Mouse (Mus musculus): ENCODE measurements around the gene Hoxd11.

Gene Hoxd11

DNA sequence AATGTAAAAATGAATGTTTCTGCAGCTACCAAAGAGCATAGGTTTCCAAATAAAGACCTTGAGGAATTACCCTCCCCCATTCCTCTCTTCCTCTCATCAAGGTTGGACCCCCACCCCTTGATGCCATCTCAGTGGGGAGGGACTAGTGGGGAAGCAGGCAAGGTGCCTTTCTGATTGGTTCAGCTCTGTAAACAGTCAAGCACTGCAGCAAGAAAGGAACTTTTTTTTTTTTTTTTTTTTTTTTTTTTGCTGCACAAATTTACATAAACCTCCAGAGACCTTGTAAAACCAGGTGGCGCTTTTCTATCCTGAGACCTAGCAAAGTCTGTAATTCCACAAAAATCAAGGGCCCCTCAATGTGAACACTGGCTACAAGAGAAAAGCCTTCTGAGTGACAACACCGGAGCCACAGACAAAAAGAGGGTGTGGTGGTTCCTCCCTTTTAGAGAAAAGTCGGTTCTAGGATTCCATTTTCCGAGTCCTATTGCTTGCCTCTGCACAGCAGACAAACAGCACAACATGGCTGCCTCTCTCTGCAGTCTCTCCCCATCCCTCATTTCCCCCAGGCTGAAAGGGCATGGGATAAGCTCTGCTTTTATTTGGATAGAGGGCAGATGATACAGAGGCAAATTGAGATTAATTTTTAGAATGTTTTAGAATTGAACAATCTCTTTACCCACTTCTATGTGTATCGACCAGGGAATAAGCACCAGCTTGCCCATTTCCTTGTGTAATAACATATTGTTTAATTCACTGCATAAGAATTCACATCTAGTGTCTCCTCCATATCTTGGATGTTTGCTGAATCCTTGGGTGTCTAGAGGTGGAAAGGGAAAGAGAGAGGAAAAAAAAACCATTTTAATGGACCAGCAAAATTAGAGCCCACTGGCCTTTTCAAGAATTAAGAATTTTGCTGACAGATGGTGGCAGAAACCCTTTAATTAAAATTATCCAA lies 30.4 kb downstream of the Hoxd11 start:
- DNase-seq (ENCODE audit: low read depth): no peak

DNA sequence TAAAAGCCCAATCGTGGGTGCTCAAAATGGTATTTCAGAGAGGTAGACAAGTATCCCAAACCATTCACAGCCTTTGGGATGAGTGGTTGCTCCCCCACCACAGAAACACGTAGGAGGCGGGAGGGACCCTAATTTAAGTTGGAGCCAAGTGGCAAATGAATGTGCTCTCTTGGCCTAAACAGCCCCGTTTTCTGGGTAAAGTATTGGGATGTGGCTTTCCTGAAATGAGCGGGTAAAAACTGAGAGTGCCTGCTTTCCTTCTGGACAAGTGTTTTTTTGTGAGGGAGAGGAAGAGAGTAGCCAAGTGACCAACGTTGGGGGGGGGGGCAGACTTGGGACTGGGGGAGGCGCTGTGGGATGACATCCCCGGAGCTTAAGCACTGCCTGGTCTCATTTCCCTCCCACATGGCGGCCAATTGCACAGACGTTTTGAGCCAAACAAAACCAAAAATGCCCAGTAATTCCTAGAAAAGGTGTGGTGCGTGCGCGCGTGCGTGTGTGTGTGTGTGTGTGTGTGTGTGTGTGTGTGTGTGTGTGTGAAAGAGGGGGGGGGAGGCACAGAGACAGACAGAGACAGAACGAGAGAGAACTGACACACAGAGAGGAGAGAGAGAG lies 31.7 kb downstream of the Hoxd11 start:
- DNase-seq (ENCODE audit: low read depth): no peak

DNA sequence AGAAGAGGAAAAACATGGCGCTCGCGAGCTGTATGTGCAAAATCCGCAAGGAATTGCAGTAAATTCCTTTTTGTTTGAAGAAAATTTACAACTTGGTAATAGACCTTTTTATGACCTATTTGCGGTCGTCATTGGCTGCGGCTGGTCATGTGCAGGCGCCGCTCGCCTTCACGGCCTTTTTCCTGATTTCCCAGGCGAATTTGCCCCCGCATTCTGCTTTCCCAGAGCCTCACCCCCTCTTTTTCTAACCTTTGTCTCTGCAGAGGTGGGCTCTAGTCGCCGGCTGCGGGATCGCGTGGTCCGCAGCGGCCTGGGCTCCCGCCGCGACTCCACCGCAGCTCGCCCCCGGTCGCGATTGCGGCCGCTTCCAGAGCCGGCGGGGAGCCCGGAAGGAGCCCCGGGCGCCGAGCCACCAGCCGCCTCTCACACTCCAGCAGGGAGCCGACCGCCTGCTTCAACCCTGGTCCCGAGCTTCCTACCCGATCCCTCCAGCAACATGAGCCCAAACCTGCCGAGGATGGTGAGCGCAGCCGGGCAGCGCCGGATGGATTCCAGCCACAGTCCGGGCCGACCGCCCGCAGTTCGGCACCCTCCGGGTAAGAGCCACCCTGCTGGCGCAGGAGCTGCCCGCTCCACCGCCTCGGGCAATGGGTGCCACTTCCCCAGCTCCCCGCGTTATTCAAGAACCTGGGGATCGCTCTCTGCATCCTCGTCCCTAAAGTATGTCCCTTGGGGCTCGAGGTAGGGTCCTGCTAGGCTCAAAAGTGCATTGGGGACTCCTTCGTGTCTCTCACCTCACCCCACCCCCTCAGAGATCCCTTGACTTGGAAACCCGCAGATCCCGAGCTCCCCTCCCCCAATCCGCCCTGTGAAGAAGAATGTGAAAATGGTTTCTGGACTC lies 32.6 kb downstream of the Hoxd11 start, which contains the start of the genes Hoxd3 and Hoxd4:
TSS of gene Hoxd3 (plus strand) at position 207 of the 901 bp plus-strand sequence.
TSS of gene Hoxd4 (plus strand) at position 209 of the 901 bp plus-strand sequence.
- DNase-seq (ENCODE audit: low read depth): no peak

DNA sequence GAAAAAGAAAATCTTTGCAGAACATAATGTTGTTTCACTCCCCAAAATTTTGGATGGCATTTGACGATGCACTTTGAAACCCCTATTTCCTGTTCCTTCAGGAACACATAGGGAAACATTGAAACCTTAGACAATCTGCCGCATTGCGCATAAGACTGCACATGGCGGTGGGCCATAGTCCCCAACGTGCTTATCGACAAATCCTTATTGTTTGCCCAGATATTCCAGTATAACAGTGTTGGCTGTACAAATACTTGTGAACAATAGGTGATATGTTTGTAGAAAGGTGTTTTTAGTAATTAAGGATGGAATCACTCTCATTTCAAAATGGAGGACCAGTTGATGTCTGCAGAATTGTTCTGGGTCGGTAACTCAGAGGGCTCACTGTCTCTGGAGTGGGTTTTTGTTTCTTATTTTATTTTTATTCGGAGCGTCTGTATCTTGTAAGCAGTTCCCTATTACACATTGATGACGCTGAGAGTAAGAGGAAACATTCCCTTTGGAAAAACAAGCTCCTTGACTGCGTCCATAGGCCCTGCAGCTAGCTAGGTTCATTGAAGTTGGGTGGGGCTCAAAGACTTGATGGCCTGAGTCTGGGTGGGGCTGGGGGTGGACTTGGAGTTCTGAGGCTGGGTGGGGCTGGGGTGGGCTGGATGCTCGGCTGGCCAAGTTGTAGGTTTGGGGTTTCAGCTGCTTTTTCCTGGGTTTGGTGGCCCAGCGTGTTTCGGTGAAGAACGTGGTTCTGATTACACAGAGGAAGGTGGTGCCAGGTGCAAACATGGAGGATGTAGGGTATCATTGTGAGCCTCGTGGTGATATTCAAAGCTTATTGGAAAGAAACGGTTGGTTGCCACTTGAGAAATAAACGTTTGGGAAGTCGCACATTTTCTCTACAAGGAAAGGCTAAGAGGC lies 34.1 kb downstream of the Hoxd11 start:
- DNase-seq (ENCODE audit: low read depth): no peak

DNA sequence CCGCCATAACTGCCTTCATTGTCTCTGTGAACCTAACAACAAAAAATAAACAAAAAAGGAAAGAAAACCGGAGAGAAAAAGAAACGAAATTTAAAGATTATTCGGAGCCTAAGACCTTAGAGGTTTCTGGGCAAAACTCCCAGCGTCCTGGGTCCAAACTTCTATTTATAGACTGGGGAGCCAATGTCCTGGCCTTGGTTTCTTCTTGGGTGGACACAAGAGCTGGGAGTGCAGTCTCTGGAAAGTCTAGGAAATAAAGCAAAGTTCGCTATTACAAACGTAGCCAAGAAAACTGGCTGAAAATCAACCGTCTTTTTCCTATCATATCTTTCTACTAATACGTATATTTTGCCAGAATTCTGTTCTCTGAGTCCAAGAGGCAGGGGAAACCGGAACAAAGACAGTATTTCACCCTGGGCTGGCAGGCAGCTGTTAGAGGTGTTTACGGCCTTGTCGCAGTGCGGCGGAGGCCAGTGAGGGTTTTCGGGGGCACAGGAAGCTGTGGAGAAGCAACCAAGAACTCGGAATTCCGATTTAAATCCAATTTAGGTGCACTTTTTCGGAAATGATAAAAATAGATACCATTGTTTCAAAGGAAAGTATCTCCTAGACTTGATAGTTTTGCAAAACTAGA lies 34.9 kb downstream of the Hoxd11 start:
- DNase-seq (ENCODE audit: low read depth): no peak

DNA sequence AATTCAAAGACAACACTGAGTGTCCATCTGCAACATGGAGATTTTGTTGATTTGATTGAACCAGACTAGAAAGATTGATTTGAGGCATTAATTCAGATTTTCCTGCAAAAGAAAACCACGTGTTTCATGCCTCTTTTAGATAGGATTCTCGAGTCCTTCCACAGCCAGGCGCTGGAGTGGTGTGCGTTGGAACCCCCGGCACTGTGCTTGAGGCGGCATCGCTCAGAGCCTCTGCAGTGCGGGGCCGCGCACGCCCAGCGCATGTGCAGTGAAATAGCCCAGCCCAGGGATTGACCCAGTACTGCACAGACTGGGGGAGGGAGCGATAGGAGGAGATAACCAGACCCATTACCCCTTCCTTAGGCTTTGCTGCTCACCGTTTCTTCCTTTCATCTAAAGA lies 35.5 kb downstream of the Hoxd11 start:
- no peak for DNase-seq (ENCODE audit: low read depth)

DNA sequence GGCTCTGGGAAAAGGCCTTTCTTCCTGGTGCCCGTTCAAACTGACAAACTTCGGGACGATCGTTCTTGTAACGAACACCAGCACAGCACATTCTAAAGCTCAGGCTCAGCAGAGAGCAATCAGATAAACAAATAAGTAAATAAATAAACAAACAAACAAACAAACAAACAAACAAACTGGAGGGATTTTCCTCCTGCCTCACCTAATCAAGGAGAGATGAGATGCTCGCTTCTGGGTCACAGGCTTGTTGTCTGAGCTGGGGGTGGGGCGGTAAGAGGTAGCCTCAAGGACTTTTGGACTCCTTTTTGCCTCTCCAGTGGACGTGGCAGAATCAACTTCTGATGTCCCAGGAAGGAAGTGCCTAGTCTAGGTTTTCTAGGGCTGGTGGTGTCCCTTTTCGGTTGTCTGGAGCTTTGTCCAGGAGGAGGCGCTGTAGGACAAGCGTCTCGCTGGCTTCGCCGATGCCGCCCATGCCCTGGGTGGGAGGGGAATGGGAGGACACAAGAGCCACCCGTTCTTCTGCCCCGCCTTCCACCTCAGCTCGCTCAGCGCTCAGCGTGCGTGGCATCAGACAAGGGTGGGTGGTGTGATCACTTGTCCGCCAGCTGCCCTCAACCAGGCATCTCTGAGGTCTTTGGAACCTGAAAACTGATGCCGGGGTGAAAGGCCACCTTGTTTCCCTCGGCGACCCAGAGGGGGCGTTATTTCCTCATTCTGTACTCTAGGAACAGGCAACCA lies 36.3 kb downstream of the Hoxd11 start:
- DNase-seq (ENCODE audit: low read depth): no peak

DNA sequence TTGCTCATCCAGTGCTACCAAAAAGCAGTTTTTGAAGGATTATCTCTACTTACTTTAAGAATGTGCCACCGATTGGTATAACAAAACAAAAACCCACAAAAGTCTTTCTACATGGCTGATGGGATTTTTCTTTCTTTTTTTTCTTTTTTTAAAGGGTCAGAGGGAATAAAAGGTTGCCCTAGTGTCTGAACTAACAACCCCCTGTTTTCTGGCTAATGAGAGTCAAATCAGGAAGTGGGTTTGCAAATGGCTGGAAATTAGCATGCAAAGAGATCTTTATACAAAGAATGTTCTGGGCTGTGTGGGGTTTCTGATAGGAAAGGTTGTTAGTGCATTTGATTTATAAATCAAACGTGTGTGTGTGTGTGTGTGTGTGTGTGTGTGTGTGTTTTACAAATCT lies 41.0 kb downstream of the Hoxd11 start:
- no peak for DNase-seq (ENCODE audit: low read depth)

DNA sequence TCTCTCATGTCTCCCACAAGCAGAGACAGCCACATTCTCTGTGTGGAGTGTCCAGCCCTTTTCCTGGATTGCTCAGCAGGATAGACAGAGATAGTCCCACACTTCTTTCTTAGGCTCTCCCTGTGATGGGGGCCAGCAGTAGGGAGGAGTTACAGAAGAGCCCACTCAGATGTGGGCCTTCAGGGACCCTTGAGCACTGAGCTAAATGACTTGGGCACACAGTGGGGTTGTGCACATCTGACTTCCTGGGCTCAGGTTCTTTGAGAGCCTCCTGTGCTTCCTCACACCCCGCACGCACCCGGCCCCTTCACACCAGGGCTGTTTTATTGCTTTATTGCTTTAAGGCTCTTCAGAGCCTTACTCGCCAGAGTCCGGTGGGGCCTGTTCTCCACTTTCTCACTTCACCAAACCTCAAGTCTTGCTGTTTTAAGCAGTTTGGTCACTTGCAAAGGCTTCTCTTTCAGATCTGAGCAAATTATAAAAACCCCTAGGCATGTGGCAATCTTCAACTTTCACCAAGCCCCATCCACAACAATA lies 41.7 kb downstream of the Hoxd11 start:
- DNase-seq (ENCODE audit: low read depth): no peak

DNA sequence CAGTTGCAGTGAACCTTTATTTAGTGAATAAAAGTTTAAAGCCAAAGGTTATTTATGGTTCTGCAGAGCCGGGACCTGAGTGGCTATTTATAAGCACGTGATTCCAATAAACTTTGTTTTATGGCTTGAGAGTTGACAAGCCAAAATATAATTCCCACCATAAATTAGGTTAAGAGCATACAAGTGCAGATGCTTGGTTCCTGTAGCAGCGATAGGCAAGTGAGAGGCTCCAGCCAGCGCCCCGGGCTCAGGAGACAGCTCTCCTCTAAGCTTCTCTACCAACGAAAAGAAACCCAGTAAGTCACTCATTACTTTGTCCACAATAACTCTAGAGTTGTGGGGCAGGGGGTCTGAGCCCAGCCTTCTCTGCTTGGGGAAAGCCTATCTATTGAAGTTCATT lies 42.5 kb downstream of the Hoxd11 start:
- DNase-seq (ENCODE audit: low read depth): no peak

DNA sequence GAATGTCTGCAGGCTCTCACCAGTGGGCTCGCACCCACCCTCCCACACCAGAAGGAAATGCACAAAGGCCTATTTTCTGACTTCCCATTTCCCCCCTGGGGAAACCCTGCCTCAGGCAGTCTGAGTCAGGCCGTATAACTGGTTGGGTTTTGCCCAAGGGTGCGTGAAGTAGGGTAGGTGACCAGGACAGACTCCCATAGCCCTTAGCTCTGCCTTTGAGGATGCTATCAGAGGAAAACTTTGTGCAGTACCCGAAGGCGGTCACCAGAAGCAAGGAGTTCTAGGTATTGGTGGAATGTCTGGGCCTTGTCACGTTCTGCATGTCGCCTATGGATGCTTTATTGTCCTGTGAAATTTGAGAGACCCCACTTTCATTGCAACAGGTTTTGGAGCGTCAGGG lies 43.6 kb downstream of the Hoxd11 start:
- DNase-seq (ENCODE audit: low read depth): no peak

DNA sequence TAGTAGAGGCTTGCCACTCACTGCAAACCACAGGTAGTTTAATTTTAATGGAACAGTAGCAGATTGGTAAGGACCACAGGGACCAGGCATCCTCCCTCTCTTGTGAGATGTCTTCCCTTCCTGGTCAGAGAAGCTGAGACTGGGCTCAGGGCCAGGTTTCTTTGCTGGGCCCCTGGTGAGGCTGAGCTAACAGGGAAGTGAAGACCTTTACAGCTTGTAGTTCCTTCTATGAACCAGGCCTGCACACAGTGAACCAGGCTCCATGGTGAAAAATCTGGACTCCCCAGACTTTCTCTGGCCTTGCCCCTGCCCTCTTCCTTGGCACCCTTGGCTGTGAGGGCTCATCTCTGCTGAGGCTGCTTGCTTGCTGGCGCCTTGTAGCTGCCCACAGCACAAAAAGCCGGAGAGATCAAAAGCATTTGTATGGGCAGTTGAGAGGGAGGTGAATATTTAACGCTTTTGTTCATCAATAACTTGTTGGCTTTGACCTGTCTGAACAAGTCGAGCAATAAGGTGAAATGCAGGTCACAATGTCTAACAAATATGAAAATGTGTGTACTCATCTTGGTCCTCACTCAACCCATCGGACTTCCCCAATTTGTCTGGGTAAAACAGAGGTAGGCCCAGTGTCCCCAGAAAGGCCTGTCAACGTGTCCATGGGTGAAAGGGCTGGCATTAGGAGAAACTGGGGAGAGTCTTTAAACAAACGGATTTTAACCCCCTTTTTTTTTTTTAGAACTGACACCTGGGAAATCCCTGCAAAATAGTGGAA lies 45.1 kb downstream of the Hoxd11 start:
- no peak for DNase-seq (ENCODE audit: low read depth)

DNA sequence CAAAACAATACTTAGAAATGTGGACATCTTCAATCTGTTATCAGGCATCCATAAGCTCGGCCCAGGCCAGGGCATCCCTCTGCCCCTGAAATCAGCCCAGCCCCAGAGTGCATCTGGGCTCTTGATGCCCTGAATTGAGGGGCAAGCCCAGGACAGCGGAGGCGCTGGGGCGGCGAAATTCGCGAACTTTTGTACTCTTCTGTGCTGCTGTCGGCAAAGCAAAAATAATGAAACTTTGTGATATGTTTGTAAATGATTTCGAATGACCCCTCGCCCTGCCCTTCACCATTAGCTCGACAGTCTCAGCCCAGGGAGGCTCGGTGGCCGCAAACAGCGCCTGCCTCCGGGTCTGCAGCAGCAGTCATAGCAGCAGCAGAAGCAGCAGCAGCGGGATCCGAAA lies 45.8 kb downstream of the Hoxd11 start:
- no peak for DNase-seq (ENCODE audit: low read depth)

DNA sequence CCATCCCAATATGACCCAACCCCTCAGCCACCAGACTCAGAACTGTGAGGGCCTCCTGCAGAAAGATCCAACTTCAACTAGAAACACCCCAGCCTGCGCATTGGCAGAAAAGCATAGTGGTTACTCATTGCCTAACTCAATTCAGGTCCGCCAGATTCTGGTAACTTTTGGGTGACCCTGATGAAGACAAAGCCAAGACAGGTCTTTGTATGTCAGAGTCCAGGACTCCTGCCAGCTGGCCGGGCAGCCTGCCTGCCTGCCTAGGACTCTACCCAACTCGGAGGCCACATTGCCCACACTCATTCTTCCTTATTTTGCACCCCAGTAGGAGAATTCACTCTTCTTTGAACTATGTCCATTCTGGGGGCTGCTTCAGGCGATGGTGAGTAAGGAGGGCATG lies 47.2 kb downstream of the Hoxd11 start, which contains the start of gene Gm28230:
TSS of gene Gm28230 (plus strand) at position 178 of the 400 bp plus-strand sequence.
- no peak for DNase-seq (ENCODE audit: low read depth)

DNA sequence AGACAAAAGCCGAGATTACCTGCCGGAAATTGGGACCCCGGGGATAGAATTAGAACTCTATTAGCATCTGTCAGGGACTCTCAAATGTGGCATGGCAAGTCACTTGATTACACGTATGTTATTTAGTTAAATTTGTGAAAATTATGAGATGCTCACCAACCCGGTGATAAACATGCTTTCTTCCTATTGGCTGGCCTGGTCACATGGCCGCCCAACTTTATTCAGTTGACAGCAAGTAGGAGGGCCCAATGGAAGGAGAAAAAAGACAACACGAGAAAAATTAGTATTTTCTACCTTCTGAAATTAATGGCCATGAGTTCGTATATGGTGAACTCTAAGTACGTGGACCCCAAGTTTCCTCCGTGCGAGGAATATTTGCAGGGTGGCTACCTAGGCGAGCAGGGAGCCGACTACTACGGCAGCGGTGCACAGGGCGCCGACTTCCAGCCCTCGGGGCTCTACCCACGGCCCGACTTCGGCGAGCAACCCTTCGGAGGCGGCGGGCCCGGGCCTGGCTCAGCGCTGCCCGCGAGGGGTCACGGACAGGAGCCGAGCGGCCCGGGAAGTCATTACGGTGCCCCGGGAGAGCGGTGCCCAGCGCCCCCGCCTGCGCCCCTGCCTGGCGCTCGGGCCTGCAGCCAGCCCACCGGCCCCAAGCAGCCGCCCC lies 47.7 kb downstream of the Hoxd11 start:
- no peak for DNase-seq (ENCODE audit: low read depth)

DNA sequence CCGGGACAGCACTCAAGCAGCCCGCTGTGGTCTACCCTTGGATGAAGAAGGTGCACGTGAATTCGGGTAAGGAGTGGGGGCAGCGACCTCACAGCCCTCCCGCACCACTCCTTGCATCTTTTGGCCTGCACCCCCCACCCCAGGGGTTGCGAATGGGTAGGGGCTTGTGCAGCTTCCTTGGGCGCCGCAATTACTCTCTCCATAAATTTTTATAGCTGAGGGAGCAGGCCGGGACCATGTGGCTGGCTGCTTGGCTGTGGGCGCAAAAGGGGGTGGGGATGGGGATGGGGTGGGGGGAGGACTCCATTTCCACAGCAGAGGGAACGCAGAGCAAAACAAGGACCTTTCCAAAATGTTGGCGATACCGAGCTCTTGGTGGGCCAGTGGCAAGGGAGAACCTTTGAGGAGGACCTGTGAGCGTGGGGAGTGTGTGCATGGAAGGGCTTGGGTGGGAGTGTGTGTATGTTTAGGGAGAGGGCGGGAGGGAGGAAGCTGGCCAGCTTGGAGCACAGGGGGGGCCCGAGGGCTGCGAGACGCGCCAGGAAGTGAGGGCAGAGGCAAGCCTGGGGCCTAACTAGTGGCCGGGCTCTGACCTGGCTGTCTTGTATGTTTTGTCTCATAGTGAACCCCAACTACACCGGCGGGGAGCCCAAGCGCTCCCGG lies 48.4 kb downstream of the Hoxd11 start:
- DNase-seq (ENCODE audit: low read depth): no peak

DNA sequence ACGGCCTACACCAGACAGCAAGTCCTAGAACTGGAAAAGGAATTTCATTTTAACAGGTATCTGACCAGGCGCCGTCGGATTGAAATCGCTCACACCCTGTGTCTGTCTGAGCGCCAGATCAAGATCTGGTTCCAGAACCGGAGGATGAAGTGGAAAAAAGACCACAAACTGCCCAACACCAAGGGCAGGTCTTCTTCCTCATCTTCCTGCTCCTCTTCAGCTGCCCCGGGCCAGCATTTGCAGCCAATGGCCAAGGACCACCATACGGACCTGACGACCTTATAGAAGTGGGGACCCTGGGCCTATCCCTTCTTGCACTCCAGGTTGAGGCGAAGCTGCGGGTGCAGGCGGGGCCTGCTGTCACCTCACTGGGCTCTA lies 48.9 kb downstream of the Hoxd11 start:
- DNase-seq (ENCODE audit: low read depth): no peak

DNA sequence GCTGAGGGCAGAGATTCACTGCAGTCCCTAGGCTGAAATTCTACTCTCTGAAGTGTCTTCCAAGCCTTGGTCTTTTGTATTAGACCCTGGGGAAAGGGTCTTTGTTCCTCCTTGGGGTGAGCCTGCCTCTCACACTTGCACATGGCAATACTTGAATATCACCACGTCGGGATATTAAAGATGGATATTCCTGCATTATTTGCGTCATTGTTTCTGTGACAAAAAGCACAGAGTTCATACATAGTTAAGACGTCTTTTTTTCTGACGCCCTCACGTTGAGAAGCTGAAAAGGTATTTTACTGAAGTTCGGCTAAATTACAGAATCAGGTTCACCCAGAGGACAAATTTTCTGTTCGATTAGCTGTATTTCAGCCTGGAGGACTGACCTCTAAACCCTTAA lies 51.0 kb downstream of the Hoxd11 start:
- no peak for DNase-seq (ENCODE audit: low read depth)
